Mouse (Mus musculus): Measurements from ENCODE around the gene Fam166a.

Gene Fam166a

DNA sequence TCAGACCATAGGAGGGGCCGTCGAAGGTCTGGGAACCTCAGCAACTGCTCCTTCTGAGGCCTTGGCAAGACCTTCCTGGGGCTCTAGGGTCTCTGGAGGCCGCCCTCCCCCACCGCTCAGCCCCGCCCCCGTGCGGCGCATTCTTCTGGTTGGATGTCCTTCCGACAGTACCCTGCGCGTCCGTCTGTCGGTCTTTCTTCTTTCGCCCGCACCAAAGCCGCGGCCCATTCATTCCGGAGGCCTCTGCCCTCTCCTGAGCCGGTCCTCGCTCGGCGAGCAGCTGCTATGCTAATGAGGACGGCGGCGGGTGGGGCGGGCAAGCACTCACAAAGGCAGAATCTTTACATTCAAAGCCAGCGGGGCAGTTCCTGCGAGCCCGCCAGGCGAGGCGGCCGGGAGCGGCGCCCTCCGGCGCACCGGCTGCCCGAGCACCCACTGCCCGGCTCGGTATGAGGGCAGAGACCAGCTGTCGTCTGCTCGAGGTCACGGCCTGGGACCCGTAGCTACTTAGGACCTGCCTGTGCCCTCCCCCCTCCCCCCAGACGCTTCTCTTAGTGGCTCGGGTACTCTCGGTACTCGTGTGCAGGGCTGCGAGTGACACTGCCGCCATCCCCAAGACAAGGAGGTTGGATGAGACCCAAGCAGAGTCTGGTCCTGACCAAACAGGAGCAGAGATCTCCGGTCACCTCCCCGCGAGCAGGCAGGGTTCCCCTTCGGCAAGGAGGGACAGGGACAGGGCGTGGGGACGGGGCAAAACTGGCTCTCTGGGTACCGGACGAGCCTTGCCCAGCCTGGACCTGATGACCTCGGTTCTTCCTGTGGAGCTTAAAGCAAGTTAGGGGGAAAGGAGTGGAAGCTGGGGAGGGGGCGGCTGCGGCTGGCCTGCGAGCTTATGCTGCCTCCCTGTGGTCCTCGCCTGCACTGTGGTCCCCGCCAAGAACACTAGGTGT is 32.6 kb upstream of the Fam166a start:
- in situ Hi-C loops (cut with MboI, MseI) = no loop called here

DNA sequence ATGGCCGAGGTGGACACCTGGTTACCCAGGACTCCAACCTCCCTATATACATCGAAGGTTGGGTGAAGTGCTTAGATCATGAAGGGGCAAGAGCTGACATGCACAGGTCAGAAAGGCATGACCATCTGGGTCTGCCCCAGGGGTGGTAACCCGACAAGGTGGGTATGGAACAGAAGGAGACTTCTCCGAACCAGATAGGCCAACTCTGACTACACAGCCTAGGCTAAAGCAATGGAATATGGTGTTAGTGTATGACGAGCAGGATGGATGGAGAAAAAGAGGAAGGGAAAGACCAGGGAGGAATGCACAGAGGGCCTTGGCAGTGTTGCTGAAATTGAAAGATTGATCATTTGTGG is 32.0 kb upstream of the Fam166a start:
- in situ Hi-C loops (cut with MboI, MseI) = no loop called here

- in situ Hi-C loops (cut with MboI, MseI) = no loop called here
Measured at GRCm38 (mm10) chr2:25187841-25188240, 30.7 kb upstream of the Fam166a start.

DNA sequence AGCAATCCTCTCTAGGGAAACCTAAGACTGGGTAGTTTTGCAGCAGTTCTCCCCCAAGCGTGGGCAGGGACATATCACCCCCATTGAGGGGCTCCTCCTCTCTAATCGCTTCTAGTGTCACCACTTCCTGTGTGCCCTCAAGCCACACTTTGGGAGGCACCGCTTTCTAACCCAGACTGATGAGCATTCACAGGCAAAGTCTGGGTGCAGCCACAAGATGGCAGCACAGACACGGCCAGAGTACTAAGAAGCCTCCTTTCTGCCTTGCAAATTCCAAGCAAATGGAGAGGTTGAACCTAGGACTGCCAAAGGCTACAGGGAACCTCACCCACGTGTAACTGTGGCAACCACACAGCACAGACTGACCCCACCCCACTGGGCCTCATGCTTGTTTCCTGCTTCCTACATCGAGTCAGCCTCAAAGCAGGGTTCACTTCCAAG is 25.2 kb upstream of the Fam166a start:
- in situ Hi-C loops (cut with MboI, MseI) = no loop called here

- in situ Hi-C loops (cut with MboI, MseI) = no loop called here
Measured at GRCm38 (mm10) chr2:25194006-25194405, 24.5 kb upstream of the Fam166a start.

DNA sequence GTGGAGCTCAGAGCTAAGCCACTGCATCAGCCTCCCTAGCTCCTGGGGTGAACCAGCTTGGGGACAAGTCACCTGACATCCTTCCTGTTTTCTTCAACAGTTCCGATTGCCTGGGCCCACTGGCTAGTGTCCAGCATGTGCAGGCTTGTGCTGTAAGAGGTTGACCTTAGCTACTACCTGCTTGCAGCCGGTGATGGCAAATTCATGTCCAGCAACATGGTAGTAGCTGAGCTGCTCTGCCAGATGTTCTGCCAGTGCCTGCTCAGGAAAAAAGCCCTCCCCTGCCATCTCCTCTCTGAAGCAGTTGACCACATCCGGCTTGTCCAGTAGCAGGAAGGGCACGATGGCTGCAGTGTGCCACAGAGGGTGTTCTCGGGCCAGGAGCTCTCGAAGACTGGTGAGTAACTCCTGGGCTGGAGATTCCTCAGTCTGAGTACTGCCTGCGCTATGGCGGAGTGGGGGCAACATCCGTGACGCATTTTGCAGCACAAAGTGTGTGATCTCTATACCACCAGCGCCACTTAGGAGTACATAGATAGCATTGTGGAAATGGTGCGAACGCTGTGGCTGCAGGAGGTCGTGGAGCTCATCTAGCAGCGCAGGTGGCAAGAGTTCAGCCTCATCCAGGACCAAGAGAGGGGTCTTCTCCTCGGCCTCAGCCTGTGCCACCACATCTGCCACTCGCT is 23.9 kb upstream of the Fam166a start:
- in situ Hi-C loops (cut with MboI, MseI) = no loop called here

DNA sequence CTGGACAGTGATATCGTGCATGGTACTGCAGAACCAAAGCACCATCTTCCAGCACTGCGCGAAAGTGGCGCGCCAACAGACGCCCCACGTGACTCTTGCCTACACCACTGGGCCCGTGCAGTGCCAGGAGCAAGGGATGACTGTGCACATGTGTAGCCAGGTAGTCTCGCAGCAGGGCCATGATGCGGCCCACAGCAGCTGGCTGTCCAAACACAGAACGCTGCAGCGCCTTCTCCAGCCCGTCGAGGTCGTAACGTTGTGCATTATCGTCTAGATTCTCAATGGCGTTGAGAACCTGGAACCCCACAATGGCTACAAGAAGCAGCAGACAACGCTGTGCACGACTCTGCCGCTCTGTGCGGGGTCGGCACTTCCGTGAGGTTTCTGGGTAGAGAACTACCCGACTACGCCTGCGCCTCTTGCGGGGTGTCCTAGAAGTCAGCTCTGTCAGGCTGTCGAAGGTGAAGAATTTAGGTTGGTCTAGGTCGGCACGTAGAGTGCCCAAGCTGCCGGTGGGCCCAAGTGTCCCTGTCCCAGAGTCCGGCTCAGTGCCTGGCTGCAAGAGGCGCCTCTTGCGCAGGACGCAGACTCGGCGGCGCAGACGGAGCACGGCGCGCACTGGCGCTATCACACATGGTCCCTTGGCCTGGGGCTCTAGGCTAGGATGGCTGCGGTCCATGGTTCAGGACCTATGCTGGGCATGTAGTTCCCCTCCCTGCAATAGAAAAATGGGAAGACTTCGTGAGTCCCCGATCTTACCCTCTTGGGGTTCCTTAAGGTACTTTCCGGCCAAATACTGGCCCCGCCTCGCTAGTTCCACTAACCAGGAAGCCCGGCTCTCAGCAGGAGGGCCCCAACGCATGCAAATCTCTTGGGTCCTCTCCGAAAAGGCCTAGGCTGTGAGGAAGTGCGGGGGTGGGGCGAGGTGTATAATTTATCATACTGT is 23.1 kb upstream of the Fam166a start:
- in situ Hi-C loops (cut with MboI, MseI) = no loop called here

DNA sequence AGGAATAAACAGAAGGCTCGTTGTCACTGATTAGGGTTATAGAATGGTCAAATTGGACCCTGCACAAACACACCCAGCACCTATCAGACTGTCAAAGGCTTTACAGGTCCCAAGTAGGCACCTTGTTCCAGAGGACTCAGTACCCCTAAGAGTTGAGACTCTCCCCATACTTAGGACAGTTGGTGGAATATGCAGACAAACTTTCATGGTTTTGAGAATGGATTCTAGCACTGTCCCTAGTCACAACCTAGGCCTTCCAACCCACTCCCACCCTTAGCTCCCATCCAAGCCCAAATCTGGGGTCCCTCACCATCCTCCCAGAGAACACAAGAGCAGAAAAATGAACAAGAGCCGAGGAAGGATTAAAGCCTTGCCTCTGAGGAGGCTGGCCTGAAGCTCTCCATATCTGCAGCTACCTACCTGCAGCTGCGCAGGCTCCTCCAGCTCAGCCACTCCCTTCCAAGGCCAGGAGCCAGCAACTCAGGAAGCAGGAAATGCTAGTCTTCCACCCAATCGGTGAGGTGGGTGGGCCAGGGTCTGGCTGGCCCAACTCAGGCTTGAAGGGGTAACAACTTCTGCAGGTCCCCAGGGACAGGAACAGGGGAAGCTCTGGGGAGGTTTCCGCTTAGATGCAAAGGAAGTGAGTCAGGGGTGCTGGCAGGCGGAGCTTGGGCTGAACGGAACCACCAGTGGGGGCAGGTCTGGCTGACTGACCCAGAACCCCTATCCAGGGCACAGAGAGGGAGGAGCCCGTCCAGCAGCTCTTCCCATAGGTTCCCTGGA is 22.2 kb upstream of the Fam166a start, which contains the start of gene Tor4a:
Tor4a (minus strand) TSS at position 715 of the 783 bp plus-strand sequence.
- in situ Hi-C loops (cut with MboI, MseI) = no loop called here

GRCm38 (mm10) chr2:25197191-25197590 is 21.4 kb upstream of the Fam166a start:
- in situ Hi-C loops (cut with MboI, MseI) = no loop called here

GRCm38 (mm10) chr2:25197946-25198345 is 20.6 kb upstream of the Fam166a start:
- in situ Hi-C loops (cut with MboI, MseI) = no loop called here

DNA sequence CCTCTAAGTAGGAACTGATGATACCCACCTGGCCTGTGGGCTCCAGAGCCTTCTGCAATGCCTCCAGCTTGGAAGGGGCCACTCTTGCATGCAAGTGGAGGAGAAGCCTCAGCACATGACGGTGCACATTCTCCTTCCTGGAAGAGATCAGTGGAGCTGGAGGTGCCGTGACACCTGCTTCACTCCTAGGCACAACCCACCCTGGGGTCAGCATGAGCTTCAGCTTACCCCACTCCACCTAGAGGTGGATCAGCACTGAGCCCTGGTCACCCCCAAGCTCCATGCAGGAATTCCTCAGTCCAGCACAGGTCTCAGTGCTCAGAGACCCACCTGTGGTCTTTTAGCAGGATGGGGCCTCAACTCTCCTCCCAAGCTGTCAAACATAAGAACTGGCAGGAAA is 17.9 kb upstream of the Fam166a start:
- in situ Hi-C loops (cut with MboI, MseI) = no loop called here

- in situ Hi-C loops (cut with MboI, MseI) = no loop called here
Measured at GRCm38 (mm10) chr2:25203631-25204214, 14.8 kb upstream of the Fam166a start.

GRCm38 (mm10) chr2:25207593-25207992 is 11.0 kb upstream of the Fam166a start:
- in situ Hi-C loops (cut with MboI, MseI) = no loop called here

- in situ Hi-C loops (cut with MboI, MseI) = no loop called here
Measured at GRCm38 (mm10) chr2:25210686-25211085, 7.9 kb upstream of the Fam166a start.

GRCm38 (mm10) chr2:25211121-25211670 is 7.3 kb upstream of the Fam166a start, which contains the start of gene Nelfb:
Nelfb (minus strand) TSS chr2:25211489.
- in situ Hi-C loops (cut with MboI, MseI) = no loop called here

DNA sequence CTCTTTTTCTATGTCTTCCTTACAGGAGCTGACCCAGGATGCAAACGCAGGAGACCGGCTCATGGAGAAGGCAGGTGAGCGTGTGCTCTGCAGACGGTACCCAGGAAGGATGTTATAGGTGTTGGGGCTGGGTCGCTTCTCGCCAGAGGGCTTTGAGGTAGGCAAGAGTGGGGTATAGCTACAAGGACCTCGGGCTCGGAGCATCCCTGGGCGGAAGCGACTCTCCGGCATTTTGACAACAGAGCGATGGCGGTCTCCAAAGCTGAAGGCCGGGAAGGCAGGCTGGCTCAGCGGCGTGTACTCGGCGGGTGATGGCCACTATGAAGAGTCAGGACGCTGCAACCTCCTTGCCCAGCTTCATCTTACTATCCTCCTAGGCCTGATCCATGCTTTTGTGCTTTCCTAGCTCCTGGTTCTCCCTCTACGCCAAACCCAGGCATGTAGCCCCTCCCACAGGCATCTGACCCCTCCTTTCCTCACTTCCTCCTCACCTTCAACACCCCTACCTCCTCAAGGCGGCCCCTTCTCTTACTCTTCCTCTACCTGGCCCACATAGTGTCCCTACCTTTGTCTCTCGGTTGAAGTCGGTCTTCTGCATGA is 5.2 kb upstream of the Fam166a start:
- in situ Hi-C loops (cut with MboI, MseI) = no loop called here

- in situ Hi-C loops (cut with MboI, MseI) = no loop called here
Measured at GRCm38 (mm10) chr2:25214444-25214843, 4.1 kb upstream of the Fam166a start, which contains the start of gene Stpg3. Stpg3 (minus strand) TSS chr2:25214637.

- in situ Hi-C loops (cut with MboI, MseI) = no loop called here
Measured at GRCm38 (mm10) chr2:25217666-25218065, 879 bp upstream of the Fam166a start.

DNA sequence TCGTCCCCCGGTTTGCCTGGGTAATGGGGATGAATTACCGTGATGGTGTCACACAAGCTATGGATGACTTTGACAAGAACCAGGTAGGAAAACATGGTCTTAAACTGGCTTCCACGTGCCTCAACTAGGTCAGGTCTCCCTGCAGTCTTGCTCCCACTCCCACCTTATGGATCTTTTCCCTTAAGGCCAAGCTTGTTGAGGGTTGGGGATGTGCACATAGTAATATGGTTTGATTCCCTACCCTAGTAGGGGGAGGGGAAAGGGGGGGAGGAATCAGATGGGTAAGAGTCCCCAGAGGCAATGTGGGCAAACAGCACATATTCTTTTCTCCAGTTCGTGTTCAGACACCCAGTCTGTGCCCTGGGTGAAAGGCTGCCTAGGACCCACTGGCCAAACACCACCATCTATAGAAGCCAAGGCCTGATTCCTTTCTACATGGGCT is 2.8 kb downstream of the Fam166a start:
- in situ Hi-C loops (cut with MboI, MseI) = no loop called here
